Mouse (Mus musculus): Measurements from ENCODE around the gene Kcnt1. TPM values are rescaled to one million over a fixed set of nuclear protein-coding genes. Genes with fewer than 3 reads are reported as not detected.

The Kcnt1 gene
- total RNA-seq, 2 experiments from 2014 or later = 0.16 to 0.49 TPM

DNA sequence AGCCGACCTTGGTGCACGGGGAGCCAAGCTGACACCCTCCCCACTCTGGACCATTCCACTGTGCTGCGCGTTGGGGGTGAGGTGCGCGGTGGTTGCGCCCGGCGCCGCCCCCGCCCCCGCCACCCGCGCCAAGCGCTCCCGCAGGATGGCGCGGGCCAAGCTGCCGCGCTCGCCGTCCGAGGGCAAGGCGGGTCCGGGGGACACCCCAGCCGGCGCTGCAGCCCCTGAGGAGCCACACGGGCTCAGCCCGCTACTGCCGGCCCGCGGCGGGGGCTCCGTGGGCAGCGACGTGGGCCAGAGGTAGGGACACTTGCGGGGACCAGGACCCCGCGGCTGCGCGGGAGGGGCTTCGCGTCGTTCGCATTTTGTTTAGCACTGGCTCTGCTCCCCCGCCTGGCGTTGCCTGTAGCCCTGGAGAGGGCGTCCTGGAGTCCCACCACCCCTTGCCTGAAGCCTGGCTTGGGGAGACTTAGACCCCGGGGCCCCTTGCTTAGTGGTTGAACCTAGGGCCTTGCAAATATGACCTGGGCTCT, 14.3 kb downstream of the Kcnt1 start:
- DNase-seq (ENCODE audit: low spot score in 2 of 2) = no peak

DNA sequence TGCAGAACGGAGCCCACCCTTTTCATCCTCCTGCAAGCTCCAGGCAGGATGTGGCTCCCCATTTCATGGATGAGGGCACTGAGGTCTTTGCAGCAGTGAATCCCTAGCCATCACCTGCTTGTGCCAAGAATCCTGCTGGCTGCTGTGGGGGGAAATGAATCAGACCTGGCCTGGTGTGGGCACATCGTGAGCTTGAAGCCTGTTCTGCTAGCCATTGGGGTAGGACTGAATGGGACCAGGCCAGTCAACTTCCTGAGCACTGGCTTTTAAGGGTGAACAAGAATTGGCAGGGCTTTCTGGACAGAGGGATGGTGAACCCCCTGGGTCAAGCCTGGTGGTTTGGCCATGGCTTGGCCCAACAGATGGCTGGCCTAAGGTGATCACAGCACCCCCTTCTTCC, 15.0 kb downstream of the Kcnt1 start:
- no peak for DNase-seq (ENCODE audit: low spot score in 2 of 2)

DNA sequence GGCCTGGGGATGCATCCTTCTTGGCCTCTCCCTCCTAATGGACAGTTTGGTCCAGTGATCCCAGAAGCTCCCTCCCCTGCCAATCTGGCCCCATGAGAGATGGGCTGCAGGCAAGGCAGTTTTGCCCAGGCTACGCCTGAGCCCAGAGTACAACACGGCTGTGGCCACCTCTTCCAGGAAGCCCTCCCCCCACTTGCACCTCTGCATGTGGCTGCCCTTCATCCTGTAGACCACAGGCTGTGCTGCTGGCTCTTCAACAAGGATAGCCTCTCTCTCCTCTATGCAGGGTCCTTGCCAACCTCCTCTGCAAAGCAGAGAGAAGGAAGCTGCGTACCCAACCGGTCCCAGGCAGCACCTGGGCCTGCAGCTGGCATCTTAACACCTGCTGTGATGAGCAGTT, 15.5 kb downstream of the Kcnt1 start:
- no peak for DNase-seq (ENCODE audit: low spot score in 2 of 2)

DNA sequence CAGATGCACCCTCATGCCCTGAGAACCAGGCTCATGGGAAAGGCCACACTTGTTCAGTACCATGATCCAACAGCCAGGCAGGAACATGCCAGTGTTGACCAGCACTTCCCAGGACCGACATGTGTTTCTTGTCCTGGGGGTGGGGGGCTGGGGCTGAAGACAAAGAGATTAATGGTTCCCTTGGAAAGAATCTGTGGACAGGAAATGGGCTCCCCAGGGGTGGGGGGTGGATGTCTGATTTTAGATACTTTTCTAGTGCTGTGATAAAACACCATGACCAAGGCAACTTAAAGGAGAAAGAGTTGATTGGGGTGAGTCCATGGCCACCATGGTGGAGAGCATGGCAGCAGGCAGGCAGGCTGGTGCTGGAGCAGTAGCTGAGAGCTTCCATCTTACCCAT, 18.7 kb downstream of the Kcnt1 start:
- no peak for DNase-seq (ENCODE audit: low spot score in 2 of 2)

DNA sequence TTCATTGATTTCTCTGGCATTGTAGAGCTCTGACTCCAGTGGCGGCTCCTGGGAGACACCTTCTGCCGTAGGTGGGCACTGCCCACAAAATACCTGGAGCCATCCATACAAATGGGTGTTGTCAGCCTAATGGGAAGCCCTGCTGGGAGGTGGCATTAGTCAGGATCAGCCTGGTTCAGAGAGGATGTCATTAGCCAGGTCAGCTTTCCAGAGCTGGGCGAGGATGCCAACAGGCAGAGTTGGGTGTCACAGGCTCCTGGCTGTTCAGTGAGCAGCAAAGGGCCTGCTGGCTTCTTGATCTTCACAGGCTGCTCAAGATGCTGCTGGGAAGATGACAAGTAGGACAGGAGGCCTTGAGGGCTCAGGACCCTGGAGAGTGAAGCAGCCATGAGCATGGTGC, 21.2 kb downstream of the Kcnt1 start:
- no peak for DNase-seq (ENCODE audit: low spot score in 2 of 2)

DNA sequence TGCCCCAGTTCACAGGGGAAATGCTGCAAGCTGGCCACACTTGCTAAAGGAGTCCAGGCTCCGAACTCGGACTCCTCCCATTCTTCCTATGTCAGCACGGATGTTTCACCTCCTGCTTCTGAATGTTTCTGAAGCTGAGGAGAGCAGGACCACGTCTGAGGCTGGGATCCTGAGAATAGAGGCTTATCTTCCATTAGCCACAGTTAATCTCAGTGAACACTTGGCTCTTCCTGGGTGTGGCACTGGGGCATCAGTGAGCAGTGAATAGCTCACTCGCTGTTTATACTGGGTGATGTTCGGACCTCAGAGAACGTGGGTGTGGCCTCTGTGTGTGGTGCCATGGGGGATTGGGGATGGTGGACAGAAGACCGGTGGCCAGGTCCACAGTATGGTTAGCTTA, 23.7 kb downstream of the Kcnt1 start:
- DNase-seq (ENCODE audit: low spot score in 2 of 2) = no peak

DNA sequence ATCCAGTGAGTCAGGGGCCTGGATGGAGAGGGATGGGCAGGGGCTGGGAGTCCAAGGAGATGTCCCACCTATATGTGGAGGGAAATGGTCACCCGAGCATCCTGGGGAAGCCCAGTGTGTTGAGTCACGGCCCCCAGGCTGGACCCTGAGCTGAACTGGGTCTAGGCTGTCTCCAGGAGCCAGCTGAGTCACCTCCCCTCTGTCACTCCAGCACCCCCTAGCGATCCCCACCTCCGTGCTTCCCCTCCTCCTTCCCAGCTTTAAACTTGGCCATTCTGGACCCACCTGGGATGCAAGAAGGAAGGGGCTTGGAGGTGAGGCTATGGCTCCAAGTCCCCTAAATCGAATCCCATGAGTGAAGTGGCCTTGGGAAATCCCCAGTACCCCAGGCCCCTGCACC, 24.6 kb downstream of the Kcnt1 start:
- DNase-seq (ENCODE audit: low spot score in 2 of 2) = no peak

DNA sequence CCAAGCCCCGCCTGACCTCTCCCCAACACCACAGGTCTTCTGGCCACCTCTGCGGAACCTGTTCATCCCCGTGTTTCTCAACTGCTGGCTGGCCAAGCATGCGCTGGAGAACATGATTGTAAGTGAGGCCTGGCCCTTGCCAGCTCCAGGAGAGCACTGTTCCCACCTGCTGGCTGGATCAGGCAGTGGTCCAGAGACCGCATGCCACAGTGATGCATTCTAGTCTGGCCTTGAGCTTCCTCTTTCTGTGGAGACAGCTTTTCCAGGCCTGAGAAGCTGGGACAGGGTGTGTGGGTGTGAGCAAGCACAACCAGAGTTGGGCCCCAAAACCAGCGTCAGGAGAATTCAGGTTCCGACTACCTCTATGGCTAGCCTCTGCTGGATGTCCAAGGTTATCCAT, 28.9 kb downstream of the Kcnt1 start:
- no peak for DNase-seq (ENCODE audit: low spot score in 2 of 2)

DNA sequence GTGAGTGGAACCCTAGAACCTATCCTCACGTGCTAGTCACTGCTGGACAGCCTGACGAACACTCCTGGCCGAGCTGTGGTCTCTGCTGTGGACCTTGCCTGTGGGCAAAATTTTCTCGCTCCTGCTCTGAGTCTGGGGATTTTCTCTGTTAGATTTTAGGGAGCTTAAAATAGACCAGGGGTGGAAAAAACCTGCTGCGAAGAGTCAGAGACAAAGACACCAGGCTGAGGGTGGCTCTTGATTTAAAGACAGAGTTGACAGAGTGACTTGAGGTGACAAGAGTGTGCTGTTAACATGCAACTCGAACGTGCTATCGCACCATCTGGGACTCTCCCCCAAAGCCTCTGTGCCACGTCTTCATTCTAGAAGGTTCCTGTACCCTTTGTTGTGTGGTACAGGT, 35.4 kb downstream of the Kcnt1 start:
- no peak for DNase-seq (ENCODE audit: low spot score in 2 of 2)

DNA sequence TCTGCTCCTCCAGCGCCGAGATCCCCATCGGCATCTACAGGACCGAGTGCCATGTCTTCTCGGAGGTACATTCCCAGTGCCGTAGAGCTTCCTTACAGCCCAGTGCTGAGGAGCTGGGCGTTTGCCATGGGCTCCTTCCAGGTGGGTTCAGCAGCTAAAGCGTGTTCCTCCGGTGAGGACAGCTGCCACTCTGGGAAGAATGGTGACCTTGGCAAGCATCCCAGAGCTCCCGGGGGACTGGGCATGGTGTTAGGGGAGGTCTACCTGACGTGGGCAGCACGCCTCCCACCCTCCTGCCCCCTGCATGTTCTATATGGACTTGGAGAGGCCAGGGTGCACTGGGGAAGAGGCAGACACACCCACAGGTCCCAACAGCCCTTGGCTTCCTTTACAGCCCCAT, 46.3 kb downstream of the Kcnt1 start:
- no peak for DNase-seq (ENCODE audit: low spot score in 2 of 2)

DNA sequence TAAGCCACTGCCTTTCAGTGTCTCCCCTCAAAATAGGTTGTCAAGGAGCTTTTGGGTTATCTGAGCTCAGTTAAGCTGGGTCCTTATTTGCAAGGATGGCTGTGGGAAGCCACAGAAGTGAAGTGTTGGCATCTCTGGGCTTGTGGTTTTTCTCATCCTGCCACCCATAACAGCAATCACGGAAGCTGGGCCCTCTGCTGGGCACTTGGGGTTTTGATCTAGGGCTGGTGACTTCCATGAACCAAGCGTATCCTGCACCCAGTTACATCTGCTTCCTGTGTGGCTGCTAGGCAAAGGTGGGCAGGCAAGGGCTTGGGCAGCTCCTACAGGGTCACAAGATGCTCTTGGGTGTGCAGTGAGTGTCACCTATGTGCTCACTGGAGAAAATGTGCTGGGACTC, 49.7 kb downstream of the Kcnt1 start:
- DNase-seq (ENCODE audit: low spot score in 2 of 2) = no peak

DNA sequence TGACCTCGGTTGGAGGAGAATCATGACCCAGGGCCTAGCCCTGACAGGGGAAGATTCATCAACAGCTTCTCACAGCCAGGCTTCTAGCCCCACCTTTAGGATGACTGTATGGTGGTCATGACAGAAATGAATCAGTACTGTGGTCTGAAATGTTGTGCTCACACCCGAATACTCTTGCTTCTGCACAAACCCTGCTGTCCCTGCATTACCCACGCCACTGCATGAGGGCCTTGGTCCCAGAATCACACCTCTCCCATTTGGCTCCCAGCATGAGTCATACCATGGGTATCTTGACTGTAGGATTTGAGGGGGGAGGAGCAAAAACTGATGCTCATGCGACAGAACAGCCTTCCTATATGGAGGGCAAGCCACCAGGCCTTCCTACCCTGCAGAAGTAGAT, 50.7 kb downstream of the Kcnt1 start:
- DNase-seq (ENCODE audit: low spot score in 2 of 2) = no peak

DNA sequence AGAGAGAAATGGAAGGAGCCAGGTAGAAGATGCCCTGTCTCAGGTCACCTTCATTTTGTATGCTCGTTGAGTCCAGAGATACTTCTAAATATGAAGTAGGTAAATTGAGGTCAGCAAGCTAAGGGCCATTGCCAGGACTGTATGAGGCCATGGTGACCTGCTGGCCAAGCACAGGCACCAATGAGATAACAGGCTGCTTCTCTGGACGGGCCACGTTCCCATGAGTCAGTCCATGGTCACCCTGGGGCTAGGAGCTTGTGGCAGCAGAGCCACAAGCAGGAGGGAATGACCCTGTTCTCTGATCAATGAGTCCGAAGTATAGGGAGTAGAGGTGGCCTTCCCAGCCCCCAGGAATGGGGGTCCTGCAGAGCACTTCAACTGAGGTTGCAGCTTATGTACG, 51.3 kb downstream of the Kcnt1 start:
- DNase-seq (ENCODE audit: low spot score in 2 of 2) = no peak

DNA sequence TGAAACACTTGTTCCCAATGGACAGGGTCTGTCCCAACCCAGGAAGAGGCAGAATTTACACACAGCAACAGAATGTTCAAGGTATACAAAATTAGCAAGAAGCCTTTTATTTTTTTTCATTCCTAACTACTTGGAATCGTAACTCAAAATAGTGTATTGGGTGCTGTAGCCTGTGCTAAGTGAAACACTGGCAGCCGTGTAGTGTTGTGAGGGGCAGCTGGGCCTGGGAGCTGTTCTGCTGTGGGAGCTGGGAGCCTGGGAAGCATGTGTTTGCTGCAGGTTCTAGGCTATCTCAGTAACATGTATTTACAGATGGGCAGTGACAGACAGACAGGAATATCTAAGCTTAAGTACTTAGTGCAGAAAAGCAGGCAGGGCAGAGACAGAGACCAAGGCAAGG, 54.9 kb downstream of the Kcnt1 start:
- no peak for DNase-seq (ENCODE audit: low spot score in 2 of 2)

DNA sequence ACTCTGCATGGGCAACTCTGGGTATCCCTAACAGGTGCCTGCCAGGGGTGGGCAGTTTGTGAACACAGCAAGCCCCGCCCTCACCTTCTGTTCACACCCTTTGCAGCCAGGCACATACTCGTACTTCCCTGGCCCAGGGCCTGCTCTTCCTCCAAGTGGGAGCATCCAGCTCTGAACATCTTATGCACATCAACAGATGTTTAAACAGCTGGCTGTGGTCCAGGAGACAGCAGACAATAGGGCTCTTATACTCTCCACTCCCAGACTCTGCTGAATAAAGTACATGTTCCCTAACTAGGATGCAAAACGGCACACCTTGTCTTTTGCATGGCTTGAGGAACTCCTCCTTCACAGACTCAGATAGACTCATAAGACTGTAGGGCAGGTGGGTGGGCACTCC, 56.4 kb downstream of the Kcnt1 start:
- DNase-seq (ENCODE audit: low spot score in 2 of 2) = no peak

DNA sequence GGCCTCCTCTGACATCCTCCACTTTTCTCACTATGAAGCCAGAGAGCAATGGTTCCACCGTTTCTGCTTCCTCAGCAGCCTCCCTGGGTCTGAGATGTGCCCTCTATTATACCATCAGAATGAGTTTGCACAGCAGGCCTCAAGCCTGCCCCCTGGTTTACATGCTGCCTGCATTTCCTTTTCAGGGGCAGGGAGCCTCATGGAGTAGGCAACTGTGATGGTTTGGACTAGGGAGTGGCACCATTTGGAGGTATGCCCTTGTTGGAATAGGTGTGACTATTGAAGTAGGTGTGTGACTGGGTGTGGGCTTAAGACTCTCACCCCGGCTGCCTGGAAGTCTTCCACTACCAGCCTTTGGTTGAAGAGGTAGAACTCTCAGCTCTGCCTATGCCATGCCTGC, 60.3 kb downstream of the Kcnt1 start:
- DNase-seq (ENCODE audit: low spot score in 2 of 2) = no peak

DNA sequence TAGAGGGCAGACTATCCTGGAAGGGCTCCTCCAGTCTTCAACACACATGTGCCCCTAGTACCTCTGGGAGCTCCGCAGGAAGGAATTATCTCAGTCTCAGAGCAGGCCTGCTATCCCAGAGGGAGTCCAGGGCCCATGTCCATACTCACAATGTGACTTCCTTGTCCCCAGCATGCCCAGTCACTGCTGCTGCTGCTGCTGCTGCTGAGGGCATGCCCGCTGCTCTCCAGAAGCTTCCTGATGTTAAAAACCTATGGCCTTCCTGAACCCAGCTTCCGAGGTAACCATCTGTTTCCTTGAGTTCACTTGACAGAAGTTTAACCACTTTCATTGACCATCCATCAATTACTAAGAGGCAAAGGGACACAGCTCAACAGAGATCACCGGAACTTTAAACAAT, 61.4 kb downstream of the Kcnt1 start:
- DNase-seq (ENCODE audit: low spot score in 2 of 2) = no peak

DNA sequence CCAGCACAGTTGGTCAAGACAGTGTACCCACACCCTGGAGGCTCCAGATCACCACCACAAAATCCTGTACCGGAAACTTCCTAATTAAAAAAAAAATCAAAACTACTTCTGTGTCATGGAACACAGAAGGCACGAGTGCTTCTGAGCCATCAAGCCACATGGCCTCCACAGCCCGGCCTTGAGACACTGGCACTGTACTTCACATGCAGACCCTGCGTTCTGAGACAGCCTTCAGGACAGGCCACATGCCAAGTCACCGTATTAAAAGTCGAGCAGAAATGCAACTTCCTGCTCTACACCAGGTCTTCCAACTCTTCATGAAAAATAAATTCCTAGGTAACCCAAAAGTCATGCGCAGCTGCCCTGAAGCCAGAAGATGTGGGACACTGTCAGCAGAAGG, 64.3 kb downstream of the Kcnt1 start:
- no peak for DNase-seq (ENCODE audit: low spot score in 2 of 2)

DNA sequence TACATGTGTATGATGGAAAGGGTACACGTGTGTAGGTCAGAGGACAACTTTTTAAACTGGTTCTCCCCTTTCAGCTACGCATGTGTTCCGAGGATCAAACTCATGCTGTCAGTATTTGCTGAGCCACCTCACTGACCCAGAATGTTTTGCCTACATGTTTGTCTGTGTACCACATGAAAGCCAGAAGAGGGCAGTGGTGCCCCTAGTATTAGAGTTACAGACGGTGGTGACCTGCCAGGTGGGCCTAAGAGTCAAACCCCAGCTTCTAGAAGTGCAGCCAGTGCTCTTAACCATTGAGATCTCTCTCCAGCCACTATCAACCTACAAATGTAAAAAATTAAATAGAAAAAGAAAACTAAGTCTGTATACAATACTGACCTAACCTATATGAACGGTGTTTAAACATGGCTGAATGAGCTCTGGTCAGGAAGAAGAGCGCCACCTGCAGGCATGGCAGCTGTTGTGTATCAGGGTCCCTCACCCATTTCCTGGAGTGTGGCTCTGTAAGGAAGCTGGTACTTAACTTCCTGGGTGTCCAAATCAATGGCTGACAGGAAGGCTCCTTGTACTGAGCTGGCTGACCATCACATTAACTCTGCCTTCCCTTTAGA, 67.8 kb downstream of the Kcnt1 start:
- no peak for DNase-seq (ENCODE audit: low spot score in 2 of 2)

DNA sequence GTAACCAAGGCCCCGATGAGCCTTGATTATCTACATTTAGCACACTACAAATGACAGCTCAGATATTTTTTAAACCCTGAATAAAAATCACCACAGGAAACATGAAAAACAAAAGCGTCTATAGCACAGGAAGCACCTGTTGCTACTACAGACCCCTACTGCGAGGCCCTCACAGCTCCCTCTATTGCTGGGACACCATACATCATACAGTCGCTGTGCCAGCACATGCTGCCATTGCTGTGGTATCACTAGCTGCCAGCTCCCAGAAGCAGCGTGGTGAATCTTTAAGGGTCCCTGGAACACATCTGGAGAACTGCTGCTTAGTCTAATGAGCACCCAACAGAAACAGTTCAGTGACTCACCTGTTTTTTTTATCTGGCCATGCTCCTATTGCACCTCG, 77.0 kb downstream of the Kcnt1 start:
- no peak for DNase-seq (ENCODE audit: low spot score in 2 of 2)

DNA sequence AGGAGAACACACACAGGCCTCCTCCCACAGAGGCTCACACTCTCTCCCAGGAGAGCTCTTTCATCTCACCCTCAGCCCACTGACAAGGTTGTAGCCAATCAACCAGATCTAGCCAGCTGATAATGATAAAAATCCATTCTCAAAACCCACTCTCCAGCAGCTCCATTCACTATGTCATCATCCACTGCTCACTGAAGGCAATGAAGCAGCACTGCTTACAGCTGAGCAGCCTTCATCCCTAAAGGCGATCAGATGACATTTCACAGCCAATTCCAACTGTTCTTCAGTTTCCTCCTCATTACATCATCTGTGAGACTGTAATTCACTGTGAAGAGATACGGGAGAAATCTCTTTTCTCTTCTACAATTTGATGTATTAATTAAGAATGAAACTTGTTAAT, 80.3 kb downstream of the Kcnt1 start:
- DNase-seq (ENCODE audit: low spot score in 2 of 2) = no peak

DNA sequence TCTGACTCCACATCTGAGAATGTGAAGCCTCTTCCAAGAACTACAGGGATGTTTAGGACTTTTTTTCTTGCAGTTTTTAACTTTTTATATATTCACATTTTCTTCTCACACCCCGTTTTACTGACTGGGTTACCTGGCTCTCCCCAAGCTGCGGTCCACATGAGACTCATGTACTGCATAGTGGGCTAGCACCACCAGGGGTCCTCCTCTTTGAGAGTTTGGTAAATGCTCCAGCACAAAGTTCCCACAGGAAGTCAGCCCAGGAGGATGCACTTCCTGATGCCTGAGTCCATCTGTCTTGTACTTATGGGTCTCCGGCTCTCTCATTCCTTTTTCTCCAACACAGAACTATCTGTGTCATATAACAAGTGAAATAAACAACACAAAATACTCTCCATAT, 84.4 kb downstream of the Kcnt1 start:
- DNase-seq (ENCODE audit: low spot score in 2 of 2) = no peak

DNA sequence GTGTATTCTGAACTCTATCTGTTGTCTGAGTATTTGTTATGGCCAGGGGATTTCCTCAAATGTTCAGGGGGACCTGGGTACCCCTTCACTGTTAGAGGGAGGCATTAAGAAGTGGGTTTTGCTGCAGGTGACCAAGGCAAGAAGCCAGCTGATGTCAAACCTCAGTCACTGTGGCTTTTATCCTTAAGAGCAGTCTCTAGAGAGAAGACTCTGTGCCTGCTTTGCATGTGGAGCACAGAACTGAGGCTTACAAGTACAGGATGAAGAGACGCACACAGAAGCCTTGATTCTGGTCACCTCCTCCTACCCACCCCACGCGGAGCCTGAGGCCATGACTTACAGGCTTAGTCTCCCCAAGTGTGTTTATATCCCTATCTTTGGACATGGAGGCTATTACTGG, 85.8 kb downstream of the Kcnt1 start:
- no peak for DNase-seq (ENCODE audit: low spot score in 2 of 2)

All from gastrocnemius, postnatal 4 days (tissue).